Mouse (Mus musculus) heart, embryonic 16.5 days (tissue): ENCODE measurements around the gene Gpr22. TPM values are rescaled to one million over a fixed set of nuclear protein-coding genes. Genes with fewer than 3 reads are reported as not detected.

Source experiments
- ATAC-seq: fragments of 200-750 bp; cut with Nextera tagmentation; replicated peaks from 2 replicates; pipeline ENCODE4 v1.8.0; 2017; ENCODE audit warnings: moderate number of reproducible peaks; ENCODE audit not compliant: insufficient read depth, low FRiP score; ENCODE audit errors: extremely low read depth
- H3K27ac ChIP-seq: fragments of 300-500 bp; sonication (generic); 2 replicates; pipeline ENCODE4 v1.5.1; 2014; ENCODE audit warnings: mild to moderate bottlenecking, low read length, control low read depth, moderate library complexity
- H3K27me3 ChIP-seq: fragments of 300-500 bp; sonication (generic); 2 replicates; pipeline ENCODE4 v1.6.1; 2014; ENCODE audit warnings: low read length, mixed read lengths; ENCODE audit not compliant: control insufficient read depth, insufficient read depth
- H3K36me3 ChIP-seq: fragments of 300-500 bp; sonication (generic); 2 replicates; pipeline ENCODE4 v1.6.1; 2014; ENCODE audit not compliant: control insufficient read depth, insufficient read depth
- H3K4me1 ChIP-seq: fragments of 300-500 bp; sonication (generic); 2 replicates; pipeline ENCODE4 v1.6.1; 2014; ENCODE audit warnings: low read length, mixed read lengths; ENCODE audit not compliant: control insufficient read depth, insufficient read depth
- H3K4me2 ChIP-seq: fragments of 300-500 bp; sonication (generic); 2 replicates; pipeline ENCODE4 v1.6.1; 2014; ENCODE audit warnings: low read depth, mild to moderate bottlenecking, control low read depth, low read length
- H3K4me3 ChIP-seq: fragments of 300-500 bp; sonication (generic); 2 replicates; pipeline ENCODE4 v1.5.1; 2014; ENCODE audit warnings: mild to moderate bottlenecking, control low read depth, low read length
- H3K9ac ChIP-seq: fragments of 300-500 bp; sonication (generic); 2 replicates; pipeline ENCODE4 v1.6.1; 2014; ENCODE audit warnings: low read length, control low read depth
- H3K9me3 ChIP-seq: fragments of 300-500 bp; sonication (generic); replicated peaks from 2 replicates; pipeline ENCODE4 v1.6.1; 2016; ENCODE audit warnings: low read length; ENCODE audit not compliant: control insufficient read depth
- WGBS: fragments of 180-500 bp; shearing (Covaris S2); extraction: QIAGEN DNeasy Blood & Tissue Kit; methylation state at CpG from one replicate; pipeline ENCODE4 v1.1.7; 2014; 5-methylcytosine and 5-hydroxymethylcytosine counted together
- polyA plus RNA-seq: library from polyadenylated mRNA; unstranded; fragments of >200 nt; fragmentation: Nextera tagmentation; extraction: Ambion mirVana; gene quantifications from 2 replicates; pipeline ENCODE4 v1.2.1, GENCODE M21; 2015

Gpr22 gene
- polyA plus RNA-seq, 1 experiment from 2014 or later = 7.5 TPM

DNA sequence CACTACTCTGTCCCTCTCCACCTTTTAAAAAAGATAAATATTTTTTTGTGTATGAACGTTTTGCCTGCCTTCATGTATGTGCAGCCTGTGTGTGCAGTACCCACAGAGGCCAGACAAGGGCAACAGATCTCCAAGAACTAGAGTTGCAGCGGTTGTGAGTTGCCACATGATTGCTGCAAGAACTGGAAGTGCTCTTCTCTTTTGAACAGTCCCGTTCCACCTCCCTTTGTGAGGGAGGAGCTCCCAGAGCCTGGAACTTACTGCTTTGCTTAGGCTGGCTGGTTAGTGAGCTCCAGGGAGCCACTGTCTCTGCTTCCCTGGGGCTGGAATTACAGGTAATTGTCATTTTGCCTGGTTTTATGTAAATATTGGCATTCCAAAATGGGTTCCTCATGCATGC, 10.8 kb upstream of the Gpr22 start:
- Histone ChIP-seq H3K9ac (no peak overlapping the region), H3K9me3 (no peaks in the 10 kb centered on the region; the same call in 1 of the 2 replicates), H3K27ac (peak overlapping the region; percentile 59), H3K4me1 (peaks cover 24% of the 10 kb centered on the region), H3K4me3 (no peak overlapping the region), H3K4me2 (no peak overlapping the region), H3K27me3 (no peaks in the 10 kb centered on the region), H3K36me3 (0 out of 2 replicates have a peak, but pooled peaks cover 2% of the 10 kb centered on the region)
- 87% methylated on average over 3 of the region's 3 CpGs for WGBS
- no peak for ATAC-seq

DNA sequence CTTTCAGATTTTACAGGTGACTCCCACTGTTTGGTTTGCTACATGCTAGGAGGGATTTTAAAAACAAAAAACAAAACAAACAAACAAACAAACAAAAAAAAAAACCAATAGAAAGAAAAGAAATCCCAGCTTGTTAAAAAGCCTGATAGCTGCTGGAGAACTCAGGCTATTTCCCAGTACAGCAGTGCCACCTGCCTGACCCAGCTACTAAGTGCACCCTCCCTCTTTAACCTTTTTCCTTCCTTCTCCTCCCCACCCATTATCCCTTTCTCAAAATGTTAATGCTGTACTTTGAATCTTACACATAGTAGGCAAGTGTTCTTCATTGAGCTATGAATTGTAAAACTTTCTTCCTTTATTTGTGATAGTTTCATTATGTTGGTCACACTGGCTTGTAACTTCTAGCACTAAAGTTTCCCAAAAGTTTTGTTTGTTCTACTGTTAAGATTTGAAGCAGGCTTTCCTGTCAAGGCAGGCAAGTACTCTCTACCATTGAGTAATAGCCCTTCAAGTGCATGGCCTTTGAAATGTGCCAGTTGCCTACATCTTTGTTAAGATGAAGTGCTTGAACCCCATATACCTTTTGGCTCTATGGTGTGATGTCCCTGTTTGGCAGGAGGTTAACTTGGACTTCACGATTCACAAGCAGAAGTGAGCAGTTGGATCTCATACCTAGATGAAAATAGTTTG, 6.0 kb upstream of the Gpr22 start:
- Histone ChIP-seq H3K27ac (peak overlapping the region; percentile 29), H3K36me3 (0 out of 2 replicates have a peak, but pooled peaks cover 2% of the 10 kb centered on the region), H3K9ac (no peak overlapping the region), H3K27me3 (no peaks in the 10 kb centered on the region), H3K4me1 (peaks cover 20% of the 10 kb centered on the region), H3K9me3 (no peaks in the 10 kb centered on the region; the same call in 1 of the 2 replicates), H3K4me3 (no peak overlapping the region), H3K4me2 (no peak overlapping the region)
- ATAC-seq = no peak
- WGBS = 68% methylated on average over 1 of the region's 1 CpGs

DNA sequence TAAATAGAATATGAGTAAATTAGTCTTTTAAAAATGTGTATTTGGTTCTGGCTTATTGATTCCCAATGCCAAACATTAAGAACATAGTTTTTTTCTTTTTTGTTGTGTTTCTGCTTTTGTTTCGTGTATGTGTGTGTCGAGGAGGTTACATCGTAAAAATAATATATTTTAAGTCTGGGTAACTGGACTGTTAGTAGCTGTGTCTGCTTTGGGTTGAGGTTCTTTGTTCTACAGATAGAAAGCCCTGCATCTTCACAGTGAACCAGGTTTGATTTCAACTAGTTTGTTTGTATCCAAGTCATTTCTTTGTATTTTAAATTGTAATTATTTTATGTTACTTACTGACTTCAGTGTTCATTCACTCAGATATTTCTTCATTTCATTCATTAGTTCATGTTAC, 323 bp upstream of the Gpr22 start:
- 80% methylated on average over 3 of the region's 3 CpGs for WGBS
- no peaks in the 10 kb centered on the region for H3K9me3 ChIP-seq
- H3K27ac ChIP-seq = no peak overlapping the region
- H3K36me3 ChIP-seq = no peaks in the 10 kb centered on the region
- H3K9ac ChIP-seq = no peak overlapping the region; the same call in 1 of the 2 replicates
- H3K4me2 ChIP-seq = peak overlapping the region; percentile 65; the same call in 1 of the 2 replicates
- peaks cover 3% of the 10 kb centered on the region for H3K4me1 ChIP-seq
- no peaks in the 10 kb centered on the region for H3K27me3 ChIP-seq
- no peak for ATAC-seq
- no peak overlapping the region; the same call in 1 of the 2 replicates for H3K4me3 ChIP-seq

DNA sequence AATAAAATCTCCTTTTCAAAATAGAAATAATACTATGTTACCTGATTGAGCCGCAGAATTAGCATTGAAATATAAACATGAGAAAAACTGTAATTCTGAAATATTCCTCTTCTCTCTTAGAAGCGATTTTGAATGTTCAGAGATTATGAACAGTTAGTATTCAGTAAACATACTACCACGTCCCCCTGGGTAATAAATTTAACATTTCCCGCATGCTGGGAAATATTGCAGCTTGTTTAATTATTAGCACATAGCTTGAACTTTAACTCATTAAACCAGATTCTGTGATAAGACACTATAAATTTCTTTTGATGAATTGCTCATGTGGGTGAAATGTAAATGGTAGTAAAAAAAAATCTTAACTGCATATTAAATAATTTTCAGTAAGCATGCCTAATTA, 1.0 kb downstream of the Gpr22 start:
- 66% methylated on average over 4 of the region's 4 CpGs for WGBS
- Histone ChIP-seq H3K9ac (no peak overlapping the region), H3K4me3 (no peak overlapping the region), H3K36me3 (no peaks in the 10 kb centered on the region), H3K4me1 (no peaks in the 10 kb centered on the region; the same call in none of the 2 replicates), H3K4me2 (no peak overlapping the region; the same call in 1 of the 2 replicates), H3K27ac (no peak overlapping the region), H3K9me3 (no peaks in the 10 kb centered on the region), H3K27me3 (no peaks in the 10 kb centered on the region)
- ATAC-seq = no peak

DNA sequence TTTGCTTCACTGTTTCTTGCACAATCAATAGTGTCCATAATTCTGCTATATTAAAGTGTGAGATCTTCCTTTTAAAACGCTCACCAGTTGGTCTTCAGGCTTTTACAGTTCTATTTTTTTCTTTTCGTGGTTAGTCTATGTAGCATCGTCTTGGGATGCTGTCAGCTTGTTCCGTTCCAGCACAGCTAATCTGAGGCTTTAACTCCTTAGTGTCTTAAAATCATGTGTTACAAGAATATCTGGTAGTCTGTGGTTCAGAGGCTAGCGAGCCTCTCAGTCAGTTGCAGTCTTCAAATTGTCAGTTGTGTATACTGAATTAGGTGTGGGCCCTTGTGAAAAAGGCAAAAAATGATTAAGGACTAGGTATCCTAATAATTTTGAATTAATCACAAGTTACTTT, 1.5 kb downstream of the Gpr22 start:
- Histone ChIP-seq H3K27me3 (no peaks in the 10 kb centered on the region), H3K9ac (peak overlapping the region; percentile 32), H3K4me1 (no peaks in the 10 kb centered on the region; the same call in none of the 2 replicates), H3K36me3 (no peaks in the 10 kb centered on the region), H3K9me3 (no peaks in the 10 kb centered on the region), H3K4me2 (peak overlapping the region; percentile 47), H3K27ac (no peak overlapping the region), H3K4me3 (peak overlapping the region; percentile 38)
- 24% methylated on average over 5 of the region's 5 CpGs for WGBS
- ATAC-seq = no peak

DNA sequence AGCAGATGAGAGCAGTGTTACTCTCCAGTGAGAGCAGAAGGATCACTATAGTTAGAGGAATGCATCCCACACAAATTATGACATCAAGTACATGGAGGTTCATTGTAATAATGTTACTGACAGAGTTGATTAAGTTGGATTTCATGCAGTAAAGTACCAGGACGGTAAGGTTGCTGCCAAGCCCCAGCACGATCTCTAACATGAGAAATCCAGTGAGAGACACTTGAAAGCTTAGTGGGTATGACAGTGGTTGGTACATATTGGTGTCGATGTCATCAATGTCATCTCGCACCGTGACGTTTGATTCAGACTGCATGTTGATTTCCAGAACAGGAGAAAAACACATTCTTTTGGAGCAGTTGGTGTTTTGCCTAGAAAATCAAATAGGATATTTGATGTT, 4.1 kb downstream of the Gpr22 start:
- Histone ChIP-seq H3K4me2 (peak overlapping the region; percentile 37), H3K9ac (peak overlapping the region; percentile 41; the same call in 1 of the 2 replicates), H3K36me3 (no peaks in the 10 kb centered on the region), H3K27ac (peak overlapping the region; percentile 53), H3K4me1 (peaks cover 4% of the 10 kb centered on the region; the same call in 1 of the 2 replicates), H3K9me3 (no peaks in the 10 kb centered on the region), H3K27me3 (no peaks in the 10 kb centered on the region), H3K4me3 (no peak overlapping the region)
- 65% methylated on average over 6 of the region's 6 CpGs for WGBS
- ATAC-seq = no peak

DNA sequence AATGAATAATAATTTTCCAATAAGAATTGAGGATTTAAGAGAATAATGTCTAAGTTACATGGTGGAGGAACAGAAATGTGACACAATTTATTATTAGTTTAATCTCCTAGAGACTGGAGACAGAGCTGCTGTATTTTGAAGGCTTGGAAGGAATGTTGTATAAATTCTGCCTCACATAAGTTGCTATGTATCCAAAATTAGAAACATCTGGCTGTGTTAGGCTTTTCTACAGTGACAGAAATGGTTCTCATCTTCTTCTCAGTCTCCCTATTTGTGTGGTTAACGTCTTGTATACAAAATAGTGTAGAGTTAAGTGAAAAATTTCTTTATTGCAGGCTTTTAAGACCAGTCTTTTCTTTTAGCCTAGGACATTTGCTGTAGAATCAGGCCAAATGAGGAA, 6.2 kb downstream of the Gpr22 start:
- H3K4me2 ChIP-seq = no peak overlapping the region
- H3K27ac ChIP-seq = peak overlapping the region; percentile 59
- H3K27me3 ChIP-seq = no peaks in the 10 kb centered on the region
- H3K9me3 ChIP-seq = no peaks in the 10 kb centered on the region
- H3K4me3 ChIP-seq = no peak overlapping the region
- no peaks in the 10 kb centered on the region for H3K36me3 ChIP-seq
- peaks cover 7% of the 10 kb centered on the region for H3K4me1 ChIP-seq
- WGBS = 43% methylated on average over 1 of the region's 1 CpGs
- H3K9ac ChIP-seq = peak overlapping the region; percentile 34; the same call in 1 of the 2 replicates
- ATAC-seq = no peak

DNA sequence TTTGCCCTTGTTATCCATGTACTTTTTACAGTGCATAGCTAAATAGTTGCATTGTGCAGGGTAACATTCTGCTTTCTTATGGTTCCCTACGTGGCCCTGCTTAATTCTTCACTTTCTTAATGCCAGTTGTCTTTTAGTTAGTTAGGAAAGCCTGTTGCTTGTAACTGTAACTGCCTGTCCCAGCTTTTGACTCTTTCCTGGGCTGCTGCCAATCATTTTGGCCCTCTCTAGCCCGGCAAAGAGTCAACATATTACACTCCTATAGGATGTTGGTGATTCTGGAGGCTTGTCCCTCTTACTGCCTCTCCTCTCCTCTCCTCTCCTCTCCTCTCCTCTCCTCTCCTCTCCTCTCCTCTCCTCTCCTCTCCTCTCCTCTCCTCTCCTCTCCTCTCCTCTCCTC, 7.6 kb downstream of the Gpr22 start:
- Histone ChIP-seq H3K27me3 (no peaks in the 10 kb centered on the region), H3K36me3 (no peaks in the 10 kb centered on the region), H3K4me1 (peaks cover 7% of the 10 kb centered on the region), H3K4me2 (0 out of 2 replicates have a peak overlapping the region, but pooled peaks have one; percentile 12), H3K27ac (peak overlapping the region; percentile 85), H3K4me3 (no peak overlapping the region), H3K9ac (peak overlapping the region; percentile 20; the same call in 1 of the 2 replicates), H3K9me3 (no peaks in the 10 kb centered on the region)
- WGBS = 19% methylated on average over 2 of the region's 2 CpGs
- no peak for ATAC-seq

DNA sequence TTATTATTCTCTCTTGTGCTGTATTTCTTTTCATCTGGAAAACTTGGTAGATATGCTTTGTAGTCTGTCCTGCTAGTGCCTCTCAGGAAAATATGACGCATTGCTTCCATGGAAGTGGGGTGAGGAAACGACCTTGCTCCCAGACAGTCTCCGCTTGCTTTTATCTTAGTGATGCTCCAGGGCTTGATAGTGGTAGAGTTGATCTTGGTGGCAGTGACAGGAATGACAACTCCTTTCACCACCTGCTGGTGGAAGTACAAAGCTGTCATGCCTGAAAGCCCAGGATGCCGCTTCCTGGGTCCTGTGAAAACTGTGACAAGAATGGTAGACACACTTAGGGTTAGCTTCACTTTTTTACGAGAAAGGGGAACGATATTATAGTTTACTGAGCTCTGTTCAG, 9.8 kb downstream of the Gpr22 start:
- Histone ChIP-seq H3K4me1 (peaks cover 7% of the 10 kb centered on the region), H3K4me3 (no peak overlapping the region), H3K27ac (peak overlapping the region; percentile 80), H3K4me2 (peak overlapping the region; percentile 46), H3K36me3 (no peaks in the 10 kb centered on the region), H3K9ac (no peak overlapping the region), H3K9me3 (no peaks in the 10 kb centered on the region), H3K27me3 (no peaks in the 10 kb centered on the region)
- ATAC-seq = peak; percentile 85
- WGBS = 29% methylated on average over 6 of the region's 6 CpGs
